10 mouse cellular contexts compared by ENCODE assay signal in genomic region chr6:29270961-29271360, GRCm38 (mm10). TPM values are rescaled to one million over a fixed set of nuclear protein-coding genes. Genes with fewer than 3 reads are reported as not detected.
DNase-seq lines count a peak whose midpoint lies in the region; ATAC-seq and TF ChIP-seq lines count a peak whose summit lies in the region.
"Had no signal": no experiment of that assay in that cellular context is flagged by ENCODE, and none has a peak within 500 bp of the region (broad histone marks: within the 10 kb centered on the region; RNA-seq: fewer than 3 reads in every experiment).

No protein-coding gene starts in this region.

- DNase-seq in layer of hippocampus, adult 2 months (ENCODE audit: low spot score in 2 of 2), result no peak
- DNase-seq in layer of hippocampus, postnatal 10 days (ENCODE audit: low spot score in 2 of 2), result no peak
- DNase-seq in heart, adult 18-20 months, result peak; percentile 44 to 67
- peak; percentile 34 for DNase-seq in kidney, postnatal 14 days
- DNase-seq in splenic B cell, adult 2 months (ENCODE audit: low read depth, low spot score), result peak; percentile 69
- DNase-seq in layer of hippocampus, postnatal 36 days, result no peak

- no peaks in the 10 kb centered on the region for H3K9me3 ChIP-seq in forebrain, embryonic 16.5 days (ENCODE audit: control insufficient read depth, low read length)
- H3K9me3 ChIP-seq: hindbrain, embryonic 15.5 days had no signal

- no peak overlapping the region for H3K4me2 ChIP-seq in forebrain, embryonic 16.5 days (ENCODE audit: low read length)
- H3K4me2 ChIP-seq: hindbrain, embryonic 15.5 days had no signal

- 23% methylated on average over 8 of the region's 8 CpGs for WGBS in forebrain, embryonic 16.5 days

- TF ChIP-seq CTCF in layer of hippocampus, adult 2 months (conservative IDR thresholded peaks at IDR 0.05), result no peak

- H3K36me3 ChIP-seq in splenic B cell, adult 2 months (ENCODE audit: control insufficient read depth, insufficient read depth, low read length, poor library complexity, severe bottlenecking), result no peaks in the 10 kb centered on the region
- H3K36me3 ChIP-seq in forebrain, embryonic 16.5 days (ENCODE audit: control insufficient read depth, insufficient read depth), result no peaks in the 10 kb centered on the region
- H3K36me3 ChIP-seq: hindbrain, embryonic 15.5 days had no signal

- H3K27me3 ChIP-seq in splenic B cell, adult 2 months (ENCODE audit: control insufficient read depth, insufficient read depth, low read length, poor library complexity, severe bottlenecking), result no peaks in the 10 kb centered on the region
- H3K27me3 ChIP-seq in forebrain, embryonic 16.5 days (replicated peaks; ENCODE audit: control insufficient read depth, insufficient read depth, low read length), result 0 out of 2 replicates have a peak, but pooled peaks cover 2% of the 10 kb centered on the region
- H3K27me3 ChIP-seq: hindbrain, embryonic 15.5 days had no signal

- no peak overlapping the region for H3K27ac ChIP-seq in layer of hippocampus, adult 2 months
- H3K27ac ChIP-seq in forebrain, embryonic 16.5 days (ENCODE audit: low read length), result no peak overlapping the region
- H3K27ac ChIP-seq: hindbrain, embryonic 15.5 days had no signal

- no peak for ATAC-seq in frontal cortex, adult (ENCODE audit: low TSS enrichment)
- no peak for ATAC-seq in forebrain, embryonic 16.5 days

- H3K4me3 ChIP-seq in layer of hippocampus, adult 2 months, result peak overlapping the region; percentile 42
- H3K4me3 ChIP-seq in forebrain, embryonic 16.5 days (replicated peaks; ENCODE audit: low read length), result no peak overlapping the region
- H3K4me3 ChIP-seq: hindbrain, embryonic 15.5 days had no signal

- H3K4me1 ChIP-seq in forebrain, embryonic 16.5 days (replicated peaks; ENCODE audit: control insufficient read depth, insufficient read depth, low read length), result peaks cover 11% of the 10 kb centered on the region

- no peak overlapping the region for H3K9ac ChIP-seq in forebrain, embryonic 16.5 days (replicated peaks; ENCODE audit: low read depth, low read length)
- H3K9ac ChIP-seq: hindbrain, embryonic 15.5 days had no signal

RNA-seq across cellular contexts. Expression of gene Hilpda, which starts 1.3 kb away (rescaled TPM):
- 1 to 10 TPM; 6.4 to 6.6 TPM for total RNA-seq in layer of hippocampus, adult 2 months (2021)
- total RNA-seq in layer of hippocampus, postnatal 10 days (2021), result 1 to 10 TPM; 7.3 to 7.6 TPM
- 1 to 10 TPM; 4.6 to 5.9 TPM for total RNA-seq in heart, adult 18-20 months (2021)
- total RNA-seq in layer of hippocampus, postnatal 36 days (2021), result 1 to 10 TPM; 5.9 to 6.2 TPM
- 47.5 and 48.4 TPM in 2 replicates for polyA plus RNA-seq in forebrain, embryonic 16.5 days (2015; fragmentation: Nextera tagmentation; extraction: Ambion mirVana)

RNA-seq across cellular contexts. Expression of gene Fam71f2, which starts 8.4 kb away (rescaled TPM):
- under 1 TPM; 0.51 to 0.56 TPM for total RNA-seq in layer of hippocampus, adult 2 months (2021)
- not detected for total RNA-seq in layer of hippocampus, postnatal 10 days (2021)
- total RNA-seq in heart, adult 18-20 months (2021), result not detected
- total RNA-seq in layer of hippocampus, postnatal 36 days (2021), result under 1 TPM; 0.60 to 0.86 TPM
- 0.51 and 1.1 TPM in 2 replicates for polyA plus RNA-seq in forebrain, embryonic 16.5 days (2015; fragmentation: Nextera tagmentation; extraction: Ambion mirVana)

RNA-seq across cellular contexts. Expression of gene Fam71f1, which starts 48.0 kb away (rescaled TPM):
- total RNA-seq in layer of hippocampus, adult 2 months (2021), result not detected
- not detected for total RNA-seq in layer of hippocampus, postnatal 10 days (2021)
- total RNA-seq in heart, adult 18-20 months (2021), result not detected
- total RNA-seq in layer of hippocampus, postnatal 36 days (2021), result not detected
- not detected in 2 replicates for polyA plus RNA-seq in forebrain, embryonic 16.5 days (2015; fragmentation: Nextera tagmentation; extraction: Ambion mirVana)
- polyA plus RNA-seq: hindbrain, embryonic 15.5 days; stomach, embryonic 14.5 days had no signal

RNA-seq across cellular contexts. Expression of gene Impdh1, which starts 54.8 kb away (rescaled TPM):
- total RNA-seq in layer of hippocampus, adult 2 months (2021), result 10 to 100 TPM; 40.7 to 47.5 TPM
- total RNA-seq in layer of hippocampus, postnatal 10 days (2021), result 10 to 100 TPM; 84.5 to 87.2 TPM
- 10 to 100 TPM; 18.8 to 19.6 TPM for total RNA-seq in heart, adult 18-20 months (2021)
- 10 to 100 TPM; 40.9 to 41.8 TPM for total RNA-seq in layer of hippocampus, postnatal 36 days (2021)
- 63.3 and 74.5 TPM in 2 replicates for polyA plus RNA-seq in forebrain, embryonic 16.5 days (2015; fragmentation: Nextera tagmentation; extraction: Ambion mirVana)

Comparison
In these comparisons a context has a peak if more than half of its experiments do, and no peak if none do; other contexts are left out.
1. DNase-seq: peak in heart, adult 18-20 months (2 of 2), kidney, postnatal 14 days (single experiment) and splenic B cell, adult 2 months (single experiment); none in layer of hippocampus, adult 2 months (0 of 2), layer of hippocampus, postnatal 10 days (0 of 2) and layer of hippocampus, postnatal 36 days (0 of 2).